Mouse (Mus musculus): Measurements from ENCODE around the gene Gba2. TPM values are rescaled to one million over a fixed set of nuclear protein-coding genes. Genes with fewer than 3 reads are reported as not detected.
A peak's percentile ranks its signal among the peaks of the same experiment; 100 is the strongest.
"Not testable (repeated sequence)": the region's sequence is repeated elsewhere in the genome, so short reads cannot be mapped to it uniquely, and the experiment has no call there.

Gba2 gene
- polyA plus RNA-seq, 1 experiment from 2014 or later = 29.3 TPM

DNA sequence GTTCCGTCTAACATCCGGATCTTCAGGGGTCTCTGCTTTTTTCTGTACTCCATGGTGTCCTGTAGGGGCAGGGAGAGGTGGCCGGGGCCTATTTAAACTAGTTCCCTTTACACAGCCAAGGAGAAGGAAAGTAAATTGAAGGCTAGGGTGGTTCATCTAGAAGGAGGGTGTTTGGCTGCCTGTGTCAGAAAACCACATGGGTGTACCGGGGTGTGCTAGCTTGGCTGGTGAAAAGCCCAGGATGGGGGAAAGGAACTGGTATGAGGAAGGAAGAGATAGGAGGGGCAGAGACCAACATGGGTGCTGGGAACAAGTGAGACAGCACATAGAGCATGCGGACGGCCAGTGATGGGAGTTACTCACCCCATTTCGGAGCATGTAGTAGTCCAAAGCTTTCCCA, 22.7 kb downstream of the Gba2 start:
- no peak for DNase-seq (ENCODE audit: low spot score)

- DNase-seq (ENCODE audit: low spot score) = no peak
Measured at GRCm38 (mm10) chr4:43553891-43554290, 24.8 kb downstream of the Gba2 start.

DNA sequence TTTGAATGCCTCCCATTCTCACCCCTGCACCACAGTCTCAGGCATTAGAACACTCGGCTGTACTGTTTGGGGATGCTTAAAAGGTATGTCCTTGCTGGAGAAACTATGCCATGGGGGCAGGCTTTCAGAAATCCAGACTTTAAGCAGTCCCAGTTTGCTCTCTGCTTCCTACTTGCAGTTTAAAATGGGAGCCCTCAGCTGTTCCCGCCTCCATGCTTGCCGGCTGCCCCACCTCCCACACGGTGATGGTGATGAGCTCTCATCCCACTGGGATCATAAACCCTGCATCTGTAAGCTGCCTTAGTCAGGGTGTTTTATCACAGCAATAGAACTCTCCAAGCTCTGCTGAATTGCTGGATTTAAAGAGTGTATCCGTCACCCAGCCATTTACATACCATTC, 26.2 kb downstream of the Gba2 start:
- DNase-seq (ENCODE audit: low spot score) = no peak

DNA sequence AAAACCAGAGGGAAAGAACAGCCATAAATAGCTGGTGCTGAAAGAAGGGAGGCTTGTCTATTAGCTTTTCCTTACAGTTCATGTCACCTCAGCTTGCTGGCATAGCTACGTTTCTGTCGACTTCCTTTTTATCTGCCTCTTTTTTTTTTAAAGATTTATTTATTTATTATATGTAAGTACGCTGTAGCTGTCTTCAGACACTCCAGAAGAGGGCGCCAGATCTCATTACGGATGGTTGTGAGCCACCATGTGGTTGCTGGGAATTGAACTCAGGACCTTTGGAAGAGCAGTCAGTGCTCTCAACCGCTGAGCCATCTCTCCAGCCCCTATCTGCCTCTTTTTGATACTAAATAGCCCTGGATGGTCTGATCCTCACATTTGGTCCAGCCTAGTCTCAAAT, 26.8 kb downstream of the Gba2 start:
- DNase-seq (ENCODE audit: low spot score) = not testable (repeated sequence)

GRCm38 (mm10) chr4:43549055-43549454, 29.6 kb downstream of the Gba2 start:
- DNase-seq (ENCODE audit: low spot score) = no peak

DNA sequence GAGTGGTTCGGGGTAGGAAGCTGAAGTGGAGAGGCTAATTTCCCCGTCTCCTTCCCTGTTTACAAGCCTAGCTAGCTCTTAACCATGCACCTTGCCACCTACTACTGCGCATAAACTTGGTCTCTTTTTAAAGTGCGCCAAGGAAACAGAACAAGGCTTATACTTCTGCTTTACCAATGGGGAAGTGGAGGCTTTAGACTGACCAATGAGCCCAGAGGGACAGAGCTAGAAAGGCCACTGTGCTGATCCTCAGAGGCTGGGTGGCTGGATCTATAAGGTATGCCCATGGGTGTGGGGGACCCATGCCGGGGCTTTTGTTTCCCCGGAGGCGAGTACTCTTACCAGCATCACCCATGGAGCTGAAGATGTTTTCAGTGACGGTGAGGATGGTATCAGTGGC, 31.5 kb downstream of the Gba2 start:
- DNase-seq (ENCODE audit: low spot score) = no peak

GRCm38 (mm10) chr4:43546375-43547047, 32.2 kb downstream of the Gba2 start:
- DNase-seq (ENCODE audit: low spot score) = no peak

DNA sequence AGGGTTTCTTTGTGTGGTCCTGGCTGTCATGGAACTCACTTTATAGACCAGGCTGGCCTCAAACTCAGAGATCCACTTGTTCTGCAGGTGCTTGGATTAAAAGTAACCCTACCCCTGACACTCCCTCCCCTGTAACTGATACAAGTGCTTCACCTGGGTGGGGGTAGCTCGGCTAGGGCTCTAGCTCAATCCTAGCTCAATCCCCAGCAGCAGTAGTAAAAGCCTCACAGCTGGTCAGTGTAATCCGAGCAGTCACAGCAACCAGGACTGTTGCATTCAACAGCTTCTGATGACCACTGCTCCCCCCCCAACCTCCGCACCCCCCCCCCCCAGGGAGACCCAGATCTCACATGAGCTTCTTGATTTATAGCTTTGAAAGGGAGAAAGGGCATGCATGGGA, 36.6 kb downstream of the Gba2 start:
- no peak for DNase-seq (ENCODE audit: low spot score)

GRCm38 (mm10) chr4:43536031-43536430, 42.6 kb downstream of the Gba2 start:
- DNase-seq (ENCODE audit: low spot score) = no peak

GRCm38 (mm10) chr4:43535628-43536027, 43.0 kb downstream of the Gba2 start:
- DNase-seq (ENCODE audit: low spot score) = no peak

DNA sequence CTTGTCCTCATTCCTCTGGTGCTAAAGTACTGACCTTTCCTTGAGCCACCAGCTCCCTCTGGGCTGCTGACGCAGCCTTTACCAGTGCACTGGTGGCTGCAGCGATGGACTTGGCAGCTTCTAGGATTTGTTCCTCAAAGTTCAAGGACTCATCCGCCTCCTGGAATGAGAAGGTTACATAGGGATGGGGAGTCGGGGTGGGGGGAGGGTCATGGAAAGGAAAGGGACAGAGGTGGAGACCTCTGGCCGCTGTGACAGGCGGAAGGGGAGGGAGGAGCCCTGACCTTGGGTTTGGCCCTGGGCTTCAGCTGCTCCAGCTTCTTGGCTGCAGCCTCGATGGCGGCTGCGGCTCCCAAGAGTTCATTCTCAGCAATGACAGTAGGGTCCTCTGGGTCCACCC, 45.4 kb downstream of the Gba2 start:
- no peak for DNase-seq (ENCODE audit: low spot score)

GRCm38 (mm10) chr4:43530581-43530980, 48.1 kb downstream of the Gba2 start:
- peak; percentile 75 for DNase-seq (ENCODE audit: low spot score)

GRCm38 (mm10) chr4:43530081-43530501, 48.6 kb downstream of the Gba2 start:
- DNase-seq (ENCODE audit: low spot score) = no peak

DNA sequence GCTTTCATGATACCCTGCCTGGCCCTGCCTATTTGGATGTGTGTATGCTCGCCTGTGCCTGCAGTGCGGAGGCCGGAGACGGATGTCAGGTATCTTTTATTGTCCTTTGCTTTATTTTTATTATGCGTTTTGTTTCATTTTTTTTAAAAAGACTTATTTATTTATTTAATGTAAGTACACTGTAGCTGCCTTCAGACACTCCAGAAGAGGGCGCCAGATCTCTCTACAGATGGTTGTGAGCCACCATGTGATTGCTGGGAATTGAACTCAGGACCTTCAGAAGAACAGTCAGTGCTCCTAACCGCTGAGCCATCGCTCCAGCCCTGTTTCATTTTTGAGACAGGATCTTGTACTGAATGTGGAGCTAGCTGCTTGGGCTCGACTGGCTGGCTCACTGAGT, 50.2 kb downstream of the Gba2 start:
- peak; percentile 48 for DNase-seq (ENCODE audit: low spot score)

DNA sequence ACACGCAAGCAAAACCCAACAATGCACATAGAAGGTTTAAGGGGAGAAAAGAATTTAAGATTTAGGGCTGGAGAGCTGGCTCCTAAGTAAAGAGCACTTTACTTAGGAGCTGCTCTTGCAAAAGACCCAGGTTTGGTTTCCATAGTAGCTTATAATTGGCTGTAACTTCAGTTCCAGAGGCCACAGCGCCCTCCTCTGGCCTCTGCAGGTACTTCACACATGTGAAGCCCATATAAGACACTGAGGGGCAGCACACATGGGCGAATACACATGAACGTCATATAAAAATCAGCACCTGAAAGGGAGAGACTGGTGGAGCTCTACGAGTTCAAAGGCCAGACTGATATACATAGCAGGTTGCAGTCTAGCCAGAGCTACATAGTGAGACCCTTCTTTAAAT, 50.8 kb downstream of the Gba2 start:
- peak; percentile 27 for DNase-seq (ENCODE audit: low spot score)

GRCm38 (mm10) chr4:43519956-43520355, 58.7 kb downstream of the Gba2 start:
- peak; percentile 87 for DNase-seq (ENCODE audit: low spot score)

- DNase-seq (ENCODE audit: low spot score) = no peak
Measured at GRCm38 (mm10) chr4:43519551-43519950, 59.1 kb downstream of the Gba2 start.

Other genes with a start within 250 kb of the Gba2 start
- gene Rusc2, start 196.9 kb downstream of the Gba2 start, polyA plus RNA-seq (2015; fragmentation: Nextera tagmentation; extraction: Ambion mirVana) = 0.48 and 0.69 TPM in 2 replicates
- gene Fam166b, start 149.7 kb downstream of the Gba2 start, polyA plus RNA-seq (2015; fragmentation: Nextera tagmentation; extraction: Ambion mirVana) = 0.14 and 0.19 TPM in 2 replicates
- gene Tesk1, start 136.9 kb downstream of the Gba2 start, polyA plus RNA-seq (2015; fragmentation: Nextera tagmentation; extraction: Ambion mirVana) = 2.1 and 2.8 TPM in 2 replicates
- gene Cd72, start 124.2 kb downstream of the Gba2 start, polyA plus RNA-seq (2015; fragmentation: Nextera tagmentation; extraction: Ambion mirVana) = 6.4 and 6.6 TPM in 2 replicates
- 138 and 168 TPM in 2 replicates for gene Sit1, start 95.1 kb downstream of the Gba2 start, polyA plus RNA-seq (2015; fragmentation: Nextera tagmentation; extraction: Ambion mirVana)
- 85.1 and 92.8 TPM in 2 replicates for gene Ccdc107, start 86.0 kb downstream of the Gba2 start, polyA plus RNA-seq (2015; fragmentation: Nextera tagmentation; extraction: Ambion mirVana)
- 35.5 and 37.1 TPM in 2 replicates for gene Arhgef39, start 79.2 kb downstream of the Gba2 start, polyA plus RNA-seq (2015; fragmentation: Nextera tagmentation; extraction: Ambion mirVana)
- gene Car9, start 71.9 kb downstream of the Gba2 start, polyA plus RNA-seq (2015; fragmentation: Nextera tagmentation; extraction: Ambion mirVana) = 1.6 TPM in 2 replicates
- gene Tpm2, start 55.1 kb downstream of the Gba2 start, polyA plus RNA-seq (2015; fragmentation: Nextera tagmentation; extraction: Ambion mirVana) = 28.1 and 34.2 TPM in 2 replicates
- 51.7 and 61.2 TPM in 2 replicates for gene Creb3, start 16.5 kb downstream of the Gba2 start, polyA plus RNA-seq (2015; fragmentation: Nextera tagmentation; extraction: Ambion mirVana)
- 80.7 and 87.0 TPM in 2 replicates for gene Tln1, start 16.2 kb downstream of the Gba2 start, polyA plus RNA-seq (2015; fragmentation: Nextera tagmentation; extraction: Ambion mirVana)
- 18.9 and 21.1 TPM in 2 replicates for gene Rgp1, start 158 bp downstream of the Gba2 start, polyA plus RNA-seq (2015; fragmentation: Nextera tagmentation; extraction: Ambion mirVana)
- gene Msmp, start 5.6 kb upstream of the Gba2 start, polyA plus RNA-seq (2015; fragmentation: Nextera tagmentation; extraction: Ambion mirVana) = 0.23 TPM in 1 of 2 replicates, not detected in the other
- gene Npr2, start 53.1 kb upstream of the Gba2 start, polyA plus RNA-seq (2015; fragmentation: Nextera tagmentation; extraction: Ambion mirVana) = 0.75 and 0.91 TPM in 2 replicates
- 0.14 and 0.66 TPM in 2 replicates for gene Spag8, start 74.7 kb upstream of the Gba2 start, polyA plus RNA-seq (2015; fragmentation: Nextera tagmentation; extraction: Ambion mirVana)
- gene Hint2, start 77.6 kb upstream of the Gba2 start, polyA plus RNA-seq (2015; fragmentation: Nextera tagmentation; extraction: Ambion mirVana) = 74.1 and 74.7 TPM in 2 replicates
- gene Tmem8b, start 90.1 kb upstream of the Gba2 start, polyA plus RNA-seq (2015; fragmentation: Nextera tagmentation; extraction: Ambion mirVana) = 0.76 and 1.1 TPM in 2 replicates
- gene Fam221b, start 90.3 kb upstream of the Gba2 start, polyA plus RNA-seq (2015; fragmentation: Nextera tagmentation; extraction: Ambion mirVana) = 3.2 and 3.3 TPM in 2 replicates
- not detected in 2 replicates for gene Olfr70, start 121.9 kb upstream of the Gba2 start, polyA plus RNA-seq (2015; fragmentation: Nextera tagmentation; extraction: Ambion mirVana)
- not detected in 2 replicates for gene Olfr71, start 131.4 kb upstream of the Gba2 start, polyA plus RNA-seq (2015; fragmentation: Nextera tagmentation; extraction: Ambion mirVana)
- gene Hrct1, start 148.3 kb upstream of the Gba2 start, polyA plus RNA-seq (2015; fragmentation: Nextera tagmentation; extraction: Ambion mirVana) = 1.1 and 1.5 TPM in 2 replicates
- gene Spaar, start 151.2 kb upstream of the Gba2 start, polyA plus RNA-seq (2015; fragmentation: Nextera tagmentation; extraction: Ambion mirVana) = 0.28 and 0.43 TPM in 2 replicates
- not detected in 2 replicates for gene Olfr159, start 192.1 kb upstream of the Gba2 start, polyA plus RNA-seq (2015; fragmentation: Nextera tagmentation; extraction: Ambion mirVana)
- not detected in 2 replicates for gene Olfr156, start 245.0 kb upstream of the Gba2 start, polyA plus RNA-seq (2015; fragmentation: Nextera tagmentation; extraction: Ambion mirVana)